Mouse (Mus musculus): Measurements from ENCODE around the gene Aig1. TPM values are rescaled to one million over a fixed set of nuclear protein-coding genes. Genes with fewer than 3 reads are reported as not detected.
A peak's percentile ranks its signal among the peaks of the same experiment; 100 is the strongest.

The Aig1 gene
- polyA plus RNA-seq, 1 experiment: 70.7 TPM

DNA sequence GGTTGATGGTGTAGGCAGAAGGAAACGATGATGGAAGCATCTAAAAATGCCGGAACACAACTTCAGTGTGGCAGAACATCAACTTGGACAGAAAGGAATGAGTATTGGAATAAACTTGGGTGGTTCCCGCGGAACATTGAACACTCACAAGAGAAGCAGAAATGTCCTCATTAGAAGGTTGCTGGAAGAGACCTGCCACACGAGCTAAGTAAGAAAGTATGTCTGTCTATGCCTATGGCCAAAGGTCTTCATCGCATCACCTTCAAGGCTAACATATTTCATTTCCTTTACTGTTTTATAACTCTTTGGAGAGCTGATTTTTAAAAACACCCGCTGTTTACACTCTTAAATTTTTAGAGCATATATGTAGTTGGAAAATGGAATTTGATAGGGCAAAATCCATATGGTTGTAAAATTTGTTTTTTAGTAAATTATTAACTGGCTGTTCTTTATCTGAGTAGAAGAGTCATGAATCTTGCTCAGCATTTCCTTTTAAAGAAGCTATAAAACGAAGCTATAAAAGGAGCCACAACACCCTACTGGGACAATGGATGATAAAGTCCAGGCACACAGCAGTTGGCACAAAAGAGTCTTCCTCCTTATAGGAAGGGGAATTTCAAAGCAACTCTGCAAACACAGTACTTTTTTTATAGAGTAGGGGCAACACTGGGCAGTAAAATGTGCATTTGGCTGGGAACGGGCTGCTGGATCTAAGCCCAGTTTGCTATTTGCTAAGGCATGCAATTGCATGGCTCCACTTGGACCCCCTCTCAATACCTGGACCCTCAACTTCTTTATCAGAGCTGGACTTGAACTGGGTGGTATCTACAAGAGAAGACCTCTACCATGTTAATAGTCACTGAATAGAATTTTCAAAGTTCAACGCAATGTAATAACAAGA lies 14.4 kb upstream of the Aig1 start:
- peak overlapping the region; percentile 95 for H3K27ac ChIP-seq (ENCODE audit: insufficient read depth, low read depth, low read length)
- TF ChIP-seq CTCF (IDR thresholded peaks at IDR 0.05; ENCODE audit: extremely low read depth, insufficient read length, insufficient replicate concordance, low read depth, low read length) (no peak), POLR2A (IDR thresholded peaks at IDR 0.05; ENCODE audit: low read depth, low read length) (no peak)
- no peaks in the 10 kb centered on the region for H3K36me3 ChIP-seq (ENCODE audit: control insufficient read depth, insufficient read depth, low read length)
- H3K27me3 ChIP-seq (ENCODE audit: control insufficient read depth, insufficient read depth, low read length): no peaks in the 10 kb centered on the region
- H3K4me1 ChIP-seq (ENCODE audit: control insufficient read depth, insufficient read depth, insufficient read length, low read length): peaks cover 6% of the 10 kb centered on the region; the same call in 1 of the 2 replicates
- WGBS: 28% methylated on average over 10 of the region's 10 CpGs
- no peak overlapping the region for H3K4me3 ChIP-seq (ENCODE audit: low read depth, low read length)

DNA sequence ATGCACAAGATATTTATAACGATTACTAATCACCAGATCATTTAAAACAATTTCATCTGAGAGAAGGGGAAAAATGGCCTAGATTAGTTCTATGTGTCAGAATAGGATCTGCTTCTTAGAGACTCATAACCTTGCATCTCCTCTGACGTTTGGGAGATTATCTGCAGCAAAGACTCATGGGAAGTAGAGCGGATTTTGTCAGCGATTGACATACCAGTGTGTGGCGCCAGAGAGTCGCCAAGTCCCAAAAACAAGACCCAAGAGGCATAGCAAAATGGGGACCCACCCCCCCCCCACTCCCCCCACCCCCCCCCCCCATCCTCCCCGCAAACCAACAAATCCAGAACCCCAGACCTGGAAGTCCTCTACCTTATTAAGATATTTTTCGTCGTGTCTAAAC lies 13.7 kb upstream of the Aig1 start:
- peak; percentile 45; the same call in 1 of the 2 replicates for TF ChIP-seq CTCF (IDR thresholded peaks at IDR 0.05; ENCODE audit: extremely low read depth, insufficient read length, insufficient replicate concordance, low read depth, low read length)
- no peak for TF ChIP-seq POLR2A (IDR thresholded peaks at IDR 0.05; ENCODE audit: low read depth, low read length)
- peak overlapping the region; percentile 95 for H3K27ac ChIP-seq (ENCODE audit: insufficient read depth, low read depth, low read length)

DNA sequence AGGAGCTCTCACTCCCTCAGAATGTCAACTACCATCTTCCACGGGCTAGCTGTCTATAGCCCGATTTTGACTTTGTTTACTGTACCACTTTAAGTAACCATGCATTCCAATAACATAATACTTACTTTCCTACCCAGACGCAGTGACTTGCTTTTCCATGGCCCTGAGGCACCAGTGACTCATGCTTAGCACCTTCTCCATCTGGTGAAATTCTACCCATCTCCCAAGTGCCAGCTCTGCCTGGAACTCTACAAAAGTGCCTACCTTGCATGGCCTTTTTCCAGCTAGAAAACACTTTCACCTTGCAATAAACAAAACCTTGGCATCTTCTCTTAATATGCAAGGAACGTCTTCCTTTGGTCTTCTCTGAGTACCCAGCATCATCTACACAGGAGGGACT lies 9.9 kb upstream of the Aig1 start:
- TF ChIP-seq POLR2A (IDR thresholded peaks at IDR 0.05; ENCODE audit: low read depth, low read length): no peak
- no peak for TF ChIP-seq CTCF (IDR thresholded peaks at IDR 0.05; ENCODE audit: extremely low read depth, insufficient read length, insufficient replicate concordance, low read depth, low read length)
- Histone ChIP-seq H3K27me3 (ENCODE audit: control insufficient read depth, insufficient read depth, low read length) (no peaks in the 10 kb centered on the region), H3K36me3 (ENCODE audit: control insufficient read depth, insufficient read depth, low read length) (no peaks in the 10 kb centered on the region), H3K27ac (ENCODE audit: insufficient read depth, low read depth, low read length) (no peak overlapping the region), H3K4me3 (ENCODE audit: low read depth, low read length) (no peak overlapping the region), H3K4me1 (ENCODE audit: control insufficient read depth, insufficient read depth, insufficient read length, low read length) (peaks cover 5% of the 10 kb centered on the region; the same call in 1 of the 2 replicates)
- WGBS: 88% methylated on average over 4 of the region's 4 CpGs

More for the DNA sequence above, 13.7 kb upstream of the Aig1 start:
- Histone ChIP-seq H3K4me3 (ENCODE audit: low read depth, low read length) (no peak overlapping the region), H3K27me3 (ENCODE audit: control insufficient read depth, insufficient read depth, low read length) (no peaks in the 10 kb centered on the region), H3K36me3 (ENCODE audit: control insufficient read depth, insufficient read depth, low read length) (no peaks in the 10 kb centered on the region), H3K4me1 (ENCODE audit: control insufficient read depth, insufficient read depth, insufficient read length, low read length) (peaks cover 6% of the 10 kb centered on the region; the same call in 1 of the 2 replicates)
- WGBS: 54% methylated on average over 9 of the region's 9 CpGs

DNA sequence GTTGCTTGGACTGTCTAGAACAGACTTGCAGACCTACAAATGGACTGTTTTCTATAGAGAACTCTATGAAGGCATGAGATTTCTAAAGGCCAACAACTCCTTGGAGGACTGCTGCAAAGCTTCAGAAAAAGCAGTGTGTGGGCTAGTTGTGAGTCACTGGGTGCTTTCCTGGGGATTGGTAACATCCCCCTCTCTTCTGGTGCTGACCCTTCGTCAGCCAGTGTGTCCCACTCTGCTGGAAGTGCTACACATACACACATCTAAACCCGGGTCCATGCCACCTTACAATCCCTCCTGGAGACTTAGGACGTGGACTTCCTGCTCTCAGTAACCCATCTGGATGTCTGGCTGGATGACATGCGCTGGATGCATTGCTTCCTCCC lies 6.2 kb upstream of the Aig1 start:
- Histone ChIP-seq H3K4me1 (ENCODE audit: control insufficient read depth, insufficient read depth, insufficient read length, low read length) (no peaks in the 10 kb centered on the region), H3K27me3 (ENCODE audit: control insufficient read depth, insufficient read depth, low read length) (no peaks in the 10 kb centered on the region), H3K36me3 (ENCODE audit: control insufficient read depth, insufficient read depth, low read length) (no peaks in the 10 kb centered on the region), H3K27ac (ENCODE audit: insufficient read depth, low read depth, low read length) (no peak overlapping the region), H3K4me3 (ENCODE audit: low read depth, low read length) (no peak overlapping the region)
- 79% methylated on average over 4 of the region's 4 CpGs for WGBS
- TF ChIP-seq POLR2A (IDR thresholded peaks at IDR 0.05; ENCODE audit: low read depth, low read length): no peak
- no peak for TF ChIP-seq CTCF (IDR thresholded peaks at IDR 0.05; ENCODE audit: extremely low read depth, insufficient read length, insufficient replicate concordance, low read depth, low read length)

DNA sequence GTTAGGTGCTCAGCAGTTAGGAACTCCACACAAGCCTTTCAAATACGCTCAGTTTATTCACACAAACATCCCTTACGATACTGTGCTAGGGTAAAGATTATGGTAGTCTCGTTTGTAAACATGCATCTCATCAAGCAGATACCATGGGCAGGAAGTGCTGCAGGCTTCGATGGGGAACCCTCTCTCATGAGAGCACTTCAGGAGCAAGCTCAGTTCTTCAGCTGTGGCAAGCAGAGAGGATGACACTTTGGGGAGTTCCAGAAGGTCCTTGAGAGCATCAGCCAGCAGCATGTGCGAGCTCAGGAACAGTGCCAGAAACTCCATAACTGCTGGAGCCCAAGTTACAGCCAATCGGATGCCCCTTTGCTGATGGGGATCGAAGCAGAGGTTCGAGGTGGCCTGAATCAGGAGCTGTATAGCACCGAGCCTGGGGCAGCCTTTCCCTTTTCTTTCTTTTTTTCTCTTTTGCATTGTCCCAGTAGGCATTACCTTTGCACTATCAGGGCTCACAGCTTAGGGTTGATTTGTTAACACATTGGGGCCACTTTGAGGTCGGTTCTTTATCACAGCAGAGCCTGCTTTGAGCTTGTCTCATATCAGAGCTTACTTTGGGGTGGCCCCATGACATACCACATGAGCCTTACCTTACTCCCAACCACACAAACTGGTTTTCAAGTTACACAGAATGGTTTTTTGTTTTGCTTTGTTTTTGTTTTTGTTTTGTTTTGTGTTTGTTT lies 5.7 kb upstream of the Aig1 start:
- no peaks in the 10 kb centered on the region for H3K36me3 ChIP-seq (ENCODE audit: control insufficient read depth, insufficient read depth, low read length)
- TF ChIP-seq CTCF (IDR thresholded peaks at IDR 0.05; ENCODE audit: extremely low read depth, insufficient read length, insufficient replicate concordance, low read depth, low read length): no peak
- H3K4me3 ChIP-seq (ENCODE audit: low read depth, low read length): no peak overlapping the region
- no peaks in the 10 kb centered on the region for H3K27me3 ChIP-seq (ENCODE audit: control insufficient read depth, insufficient read depth, low read length)
- H3K27ac ChIP-seq (ENCODE audit: insufficient read depth, low read depth, low read length): no peak overlapping the region
- no peaks in the 10 kb centered on the region for H3K4me1 ChIP-seq (ENCODE audit: control insufficient read depth, insufficient read depth, insufficient read length, low read length)
- WGBS: 56% methylated on average over 10 of the region's 10 CpGs

DNA sequence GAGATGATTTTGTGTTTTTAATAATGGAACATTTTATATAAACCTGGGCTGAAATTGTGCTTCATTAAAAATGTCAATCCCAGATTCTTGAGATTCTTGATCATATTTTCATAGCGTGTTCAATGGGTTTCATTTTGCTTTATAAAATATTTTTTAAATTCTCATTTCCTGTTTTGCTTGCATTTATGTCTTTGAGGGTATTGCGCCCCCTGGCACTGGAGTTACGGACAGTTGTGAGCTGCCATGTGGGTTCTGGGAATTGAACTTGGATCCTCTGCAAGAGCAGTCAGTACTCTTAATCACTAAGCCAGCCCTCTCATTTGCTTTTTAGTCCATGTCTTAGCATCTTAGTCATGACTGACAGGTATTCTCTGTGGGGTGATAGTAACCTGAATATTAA lies 1.8 kb upstream of the Aig1 start:
- 81% methylated on average over 3 of the region's 3 CpGs for WGBS

More for the DNA sequence above, 1.8 kb upstream of the Aig1 start:
- H3K4me3 ChIP-seq (ENCODE audit: low read depth, low read length): no peak overlapping the region
- H3K4me1 ChIP-seq (ENCODE audit: control insufficient read depth, insufficient read depth, insufficient read length, low read length): peaks cover 13% of the 10 kb centered on the region
- no peaks in the 10 kb centered on the region for H3K27me3 ChIP-seq (ENCODE audit: control insufficient read depth, insufficient read depth, low read length)
- no peak overlapping the region for H3K27ac ChIP-seq (ENCODE audit: insufficient read depth, low read depth, low read length)
- H3K36me3 ChIP-seq (ENCODE audit: control insufficient read depth, insufficient read depth, low read length): no peaks in the 10 kb centered on the region
- no peak for TF ChIP-seq CTCF (IDR thresholded peaks at IDR 0.05; ENCODE audit: extremely low read depth, insufficient read length, insufficient replicate concordance, low read depth, low read length)
